Mouse (Mus musculus) skeletal muscle tissue, postnatal 0 days (tissue): ENCODE data around the gene Nbr1. TPM values are rescaled to one million over a fixed set of nuclear protein-coding genes. Genes with fewer than 3 reads are reported as not detected.

ENCODE experiments used
- polyA plus RNA-seq: library from polyadenylated mRNA; unstranded; fragments of >200 nt; fragmentation: Nextera tagmentation; extraction: Ambion mirVana; gene quantifications from 2 replicates; pipeline ENCODE4 v1.2.1, GENCODE M21; 2015

Gene Nbr1
- 49.1 and 51.6 TPM in 2 replicates for polyA plus RNA-seq

GRCm38 (mm10) chr11:101551751-101552475, at the start of gene Nbr1, which contains the start of gene Brca1:
Gene Nbr1, plus strand, starts transcription at chr11:101552149.
Gene Brca1, minus strand, starts transcription at chr11:101551955.

GRCm38 (mm10) chr11:101582054-101583035, 30.4 kb downstream of the Nbr1 start, which contains the start of gene Tmem106a:
Gene Tmem106a, plus strand, starts transcription at chr11:101582242.

GRCm38 (mm10) chr11:101599156-101599555, 47.2 kb downstream of the Nbr1 start, which contains the start of gene Gm11634:
Gene Gm11634, minus strand, starts transcription at chr11:101599256.

GRCm38 (mm10) chr11:101626995-101627856, 75.3 kb downstream of the Nbr1 start, which contains the start of gene Rdm1:
Gene Rdm1, plus strand, starts transcription at chr11:101627195.

Other genes starting within 250 kb of the Nbr1 start
- 69.9 and 72.6 TPM in 2 replicates for gene Becn1, start 249.9 kb upstream of the Nbr1 start, polyA plus RNA-seq
- gene Psme3, start 235.9 kb upstream of the Nbr1 start, polyA plus RNA-seq = 44.9 and 53.1 TPM in 2 replicates
- 0.06 and 0.23 TPM in 2 replicates for gene Aoc2, start 227.1 kb upstream of the Nbr1 start, polyA plus RNA-seq
- 4.1 and 8.1 TPM in 2 replicates for gene Aoc3, start 221.5 kb upstream of the Nbr1 start, polyA plus RNA-seq
- 0.09 TPM in 1 of 2 replicates, not detected in the other for gene G6pc, start 184.6 kb upstream of the Nbr1 start, polyA plus RNA-seq
- 25.4 and 25.7 TPM in 2 replicates for gene Aarsd1, start 134.5 kb upstream of the Nbr1 start, polyA plus RNA-seq
- 3.9 and 7.0 TPM in 2 replicates for gene Gm27029, start 127.4 kb upstream of the Nbr1 start, polyA plus RNA-seq
- 8.9 and 9.2 TPM in 2 replicates for gene Rundc1, start 127.1 kb upstream of the Nbr1 start, polyA plus RNA-seq
- 143 and 148 TPM in 2 replicates for gene Ptges3l, start 126.8 kb upstream of the Nbr1 start, polyA plus RNA-seq
- gene Rpl27, start 109.9 kb upstream of the Nbr1 start, polyA plus RNA-seq = 221 and 229 TPM in 2 replicates
- 14.9 and 17.1 TPM in 2 replicates for gene Ifi35, start 103.7 kb upstream of the Nbr1 start, polyA plus RNA-seq
- 3.0 and 3.9 TPM in 2 replicates for gene Rnd2, start 87.2 kb upstream of the Nbr1 start, polyA plus RNA-seq
- 22.7 and 30.2 TPM in 2 replicates for gene Vat1, start 85.9 kb upstream of the Nbr1 start, polyA plus RNA-seq
- gene Brca1, start 194 bp upstream of the Nbr1 start, polyA plus RNA-seq = 1.0 and 1.8 TPM in 2 replicates
- 6.1 and 8.6 TPM in 2 replicates for gene Tmem106a, start 30.1 kb downstream of the Nbr1 start, polyA plus RNA-seq
- not detected in 2 replicates for gene Gm11634, start 47.1 kb downstream of the Nbr1 start, polyA plus RNA-seq
- gene Rdm1, start 75.0 kb downstream of the Nbr1 start, polyA plus RNA-seq = 21.7 and 27.2 TPM in 2 replicates
- 2.3 and 3.2 TPM in 2 replicates for gene Arl4d, start 113.4 kb downstream of the Nbr1 start, polyA plus RNA-seq
- gene Dhx8, start 180.8 kb downstream of the Nbr1 start, polyA plus RNA-seq = 12.1 and 14.5 TPM in 2 replicates
- 8.8 and 10.0 TPM in 2 replicates for gene Etv4, start 233.2 kb downstream of the Nbr1 start, polyA plus RNA-seq